Mouse (Mus musculus): ENCODE measurements around the gene Arpc1b. TPM values are rescaled to one million over a fixed set of nuclear protein-coding genes. Genes with fewer than 3 reads are reported as not detected.
A peak's percentile ranks its signal among the peaks of the same experiment; 100 is the strongest.

Arpc1b gene
- total RNA-seq, 2 experiments from 2014 or later, result 17.2 to 25.7 TPM

DNA sequence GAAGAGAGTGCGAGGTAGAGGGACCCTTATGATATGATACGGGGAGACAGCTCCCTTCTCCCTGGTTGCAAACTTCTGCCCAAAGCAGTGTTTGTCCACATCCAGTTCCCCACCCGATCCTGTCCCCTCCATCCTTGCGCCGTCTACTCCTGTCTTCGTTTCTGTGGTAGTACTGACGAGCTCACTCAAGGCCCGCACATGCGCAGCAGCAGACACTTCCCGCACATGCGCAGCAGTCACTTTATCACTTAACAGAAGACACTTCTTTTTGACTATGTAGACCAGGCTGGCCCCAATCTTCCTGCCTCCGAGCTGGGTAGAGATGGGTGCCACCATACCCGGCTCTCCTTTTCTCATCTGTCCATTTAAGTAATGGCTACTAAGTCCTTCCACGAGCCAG, 47.3 kb downstream of the Arpc1b start:
- DNase-seq (ENCODE audit: low spot score), result no peak

DNA sequence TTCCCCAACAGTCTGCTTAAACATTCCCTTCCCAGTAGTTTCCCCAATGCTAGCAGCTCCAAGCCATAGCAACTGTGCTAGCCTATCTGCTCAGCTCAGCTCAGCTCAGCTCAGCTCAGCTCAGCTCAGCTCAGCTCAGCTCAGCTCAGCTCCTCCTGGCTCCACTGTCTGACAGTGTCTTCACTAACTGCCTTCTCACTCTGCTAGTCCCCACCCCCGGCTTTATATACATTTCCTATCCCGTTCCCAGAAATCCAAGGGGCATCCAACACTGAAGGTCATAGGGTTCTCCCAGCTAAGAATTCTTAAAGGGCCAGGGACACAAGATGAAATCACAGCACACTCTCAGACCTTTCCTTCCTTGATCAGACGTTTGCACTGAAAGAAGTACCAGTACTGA, 50.7 kb downstream of the Arpc1b start:
- DNase-seq (ENCODE audit: low spot score), result no peak

DNA sequence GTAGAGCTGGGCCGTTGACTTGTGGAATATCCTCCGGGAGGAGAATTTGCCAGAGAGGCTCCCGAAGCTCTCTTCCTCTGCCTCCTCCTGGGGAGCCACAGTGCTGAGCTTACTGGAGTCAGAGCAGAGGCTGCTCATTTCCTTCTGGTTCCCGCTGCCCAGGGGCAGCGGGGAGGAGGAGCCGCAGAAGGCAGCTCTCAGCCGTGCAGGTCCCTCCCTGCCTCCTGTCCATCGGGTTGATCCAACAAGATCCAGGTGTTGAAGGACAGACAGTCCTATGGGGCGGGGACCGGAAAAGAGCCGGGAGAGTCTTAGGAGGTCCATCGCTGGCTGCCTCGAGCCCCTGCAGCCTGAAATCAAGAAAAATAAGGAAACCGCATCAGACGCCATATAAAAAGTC, 51.2 kb downstream of the Arpc1b start:
- DNase-seq (ENCODE audit: low spot score), result no peak

- DNase-seq (ENCODE audit: low spot score), result peak; percentile 99
Measured at GRCm38 (mm10) chr5:145166536-145167305, 52.7 kb downstream of the Arpc1b start, which contains the start of the genes Ptcd1 and Cpsf4. Gene Ptcd1 (minus strand): TSS chr5:145167108. Gene Cpsf4 (plus strand): TSS chr5:145167213.

DNA sequence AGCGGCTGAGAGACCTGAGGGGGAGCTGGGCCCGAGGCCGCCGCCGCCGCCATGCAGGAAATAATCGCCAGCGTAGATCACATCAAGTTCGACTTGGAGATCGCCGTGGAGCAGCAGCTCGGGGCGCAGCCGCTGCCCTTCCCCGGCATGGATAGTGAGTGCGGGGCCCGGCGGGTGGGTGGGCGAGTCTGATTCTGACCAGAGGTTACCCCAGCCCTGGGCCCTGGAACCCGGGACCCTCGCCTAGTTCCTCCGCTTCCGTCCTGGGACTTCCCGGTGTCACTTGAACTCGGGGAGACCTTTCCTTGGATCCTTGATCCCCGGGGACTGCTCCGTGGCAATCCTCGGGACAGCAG, 53.3 kb downstream of the Arpc1b start:
- DNase-seq (ENCODE audit: low spot score), result no peak

DNA sequence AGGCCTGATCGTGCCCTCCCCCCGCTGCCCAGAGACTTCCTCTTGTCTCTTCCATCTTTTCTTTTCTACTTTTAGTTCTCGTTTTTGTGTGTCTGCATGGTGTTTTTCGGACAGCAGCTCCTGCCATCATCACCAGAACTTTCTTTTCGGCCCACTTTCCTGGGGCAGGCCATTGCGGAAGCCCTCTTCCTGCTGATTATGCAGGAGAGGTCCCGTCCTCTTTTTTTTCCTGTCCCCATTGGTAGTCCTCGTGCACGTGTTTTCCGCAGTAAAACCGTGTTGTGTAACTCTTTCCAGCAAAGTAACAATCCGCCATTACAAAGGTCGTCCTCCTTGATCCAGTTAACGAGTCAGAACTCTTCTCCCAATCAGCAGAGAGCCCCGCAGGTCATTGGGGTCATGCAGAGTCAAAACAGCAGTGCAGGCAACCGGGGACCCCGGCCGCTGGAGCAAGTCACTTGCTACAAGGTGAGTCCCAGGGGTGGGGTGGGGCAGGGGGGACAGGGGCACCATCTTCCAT, 64.5 kb downstream of the Arpc1b start:
- DNase-seq (ENCODE audit: low spot score), result no peak

Other genes starting within 250 kb of the Arpc1b start
- 10 to 100 TPM in 1 of 2 experiments, 1 to 10 TPM in 1; 9.7 to 13.3 TPM for gene Smurf1, start 148.4 kb upstream of the Arpc1b start, total RNA-seq (2021)
- gene Gm4871, start 81.5 kb upstream of the Arpc1b start, total RNA-seq (2021), result not detected
- gene 1700018F24Rik, start 71.2 kb upstream of the Arpc1b start, total RNA-seq (2021), result not detected
- 10 to 100 TPM; 23.6 to 30.9 TPM for gene Arpc1a, start 30.4 kb upstream of the Arpc1b start, total RNA-seq (2021)
- not detected for gene Kpna7, start 30.2 kb upstream of the Arpc1b start, total RNA-seq (2021)
- 10 to 100 TPM; 56.0 to 56.6 TPM for gene Pdap1, start 26.0 kb downstream of the Arpc1b start, total RNA-seq (2021)
- 10 to 100 TPM; 48.5 to 54.9 TPM for gene Bud31, start 26.1 kb downstream of the Arpc1b start, total RNA-seq (2021)
- gene Ptcd1, start 52.9 kb downstream of the Arpc1b start, total RNA-seq (2021), result 10 to 100 TPM; 10.6 to 10.8 TPM
- 1 to 10 TPM; 9.2 to 9.5 TPM for gene Cpsf4, start 53.0 kb downstream of the Arpc1b start, total RNA-seq (2021)
- 100 to 1,000 TPM; 688 to 719 TPM for gene Atp5j2, start 77.8 kb downstream of the Arpc1b start, total RNA-seq (2021)
- 10 to 100 TPM in 1 of 2 experiments, 1 to 10 TPM in 1; 8.7 to 11.8 TPM for gene Zkscan14, start 87.7 kb downstream of the Arpc1b start, total RNA-seq (2021)
- gene Zkscan5, start 90.3 kb downstream of the Arpc1b start, total RNA-seq (2021), result 1 to 10 TPM; 8.5 to 9.6 TPM
- 10 to 100 TPM; 12.4 to 14.9 TPM for gene Zfp655, start 117.5 kb downstream of the Arpc1b start, total RNA-seq (2021)
- gene Zscan25, start 166.3 kb downstream of the Arpc1b start, total RNA-seq (2021), result 1 to 10 TPM; 7.9 to 8.0 TPM
- not detected for gene Cyp3a57, start 231.1 kb downstream of the Arpc1b start, total RNA-seq (2021)

All from gastrocnemius, adult 18-20 months (tissue).